Mouse (Mus musculus): ENCODE data around the gene Ern1. TPM values are rescaled to one million over a fixed set of nuclear protein-coding genes. Genes with fewer than 3 reads are reported as not detected.

Ern1 gene
- 4.4 and 5.1 TPM in 2 replicates for polyA plus RNA-seq (2012; rRNA removed)

DNA sequence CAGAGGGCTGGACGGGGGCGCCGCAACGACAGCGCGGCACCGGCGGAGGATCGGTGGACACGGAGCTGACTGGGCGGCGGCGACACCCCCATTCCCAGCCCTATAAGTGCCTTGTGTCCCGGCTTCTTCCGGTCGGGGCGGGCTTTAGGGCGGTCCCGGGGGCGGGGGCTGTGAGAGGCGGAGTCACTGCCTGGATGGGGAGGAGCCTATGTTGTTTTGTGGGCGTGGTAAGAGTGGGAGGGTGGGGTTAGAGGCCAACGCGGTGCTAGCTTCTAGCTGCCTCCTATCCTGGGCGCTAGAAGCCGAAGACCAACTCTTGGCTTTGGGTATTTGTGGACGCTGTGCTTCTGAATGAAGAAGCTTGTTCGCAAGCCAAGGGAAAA is at the start of gene Ern1:
Gene Ern1, minus strand, starts transcription at position 120 of the 383 bp plus-strand sequence.

DNA sequence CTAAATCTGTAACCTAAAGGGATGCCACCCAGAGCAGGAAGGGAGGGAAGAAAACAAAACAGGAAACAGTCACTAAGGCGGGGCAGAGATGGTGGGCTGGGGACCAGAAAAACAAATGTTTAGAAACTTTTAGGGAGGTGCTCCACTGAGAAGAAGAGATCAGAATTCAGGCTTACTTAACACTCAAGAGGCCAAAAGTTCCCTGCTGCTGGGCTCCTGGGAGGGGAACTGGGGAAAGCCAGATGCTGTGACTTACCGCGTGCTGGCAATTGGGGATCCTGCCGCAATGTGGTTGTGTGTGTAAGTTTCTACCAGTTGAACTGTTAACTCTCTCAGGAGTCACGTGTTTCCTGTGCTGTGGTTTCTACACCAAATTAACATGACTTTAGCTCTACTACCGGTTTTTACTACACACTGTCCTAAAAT is 99.8 kb downstream of the Ern1 start, which contains the start of gene Icam2:
Gene Icam2, minus strand, starts transcription at position 285 of the 426 bp plus-strand sequence.

DNA sequence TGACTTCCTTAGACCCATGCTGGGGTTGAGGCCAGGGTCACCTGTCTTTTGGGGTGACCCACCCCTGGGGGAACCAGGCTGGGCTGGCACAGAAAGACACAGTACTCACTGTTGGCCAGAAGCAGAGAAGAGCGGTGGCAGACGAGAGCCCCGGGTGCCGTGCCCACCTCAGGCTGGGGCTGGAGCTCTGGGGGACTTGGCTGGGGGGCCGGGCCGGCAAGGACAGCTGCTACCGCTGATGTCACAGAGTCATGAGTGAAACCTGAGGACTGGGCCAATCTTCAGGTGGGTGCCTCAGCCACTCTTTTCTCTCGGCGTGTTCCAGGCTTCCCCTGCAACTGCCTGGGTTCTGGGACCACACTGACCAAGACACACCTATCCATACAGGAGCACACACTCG is 122.3 kb downstream of the Ern1 start, which contains the start of gene Prr29:
Gene Prr29, plus strand, starts transcription at position 107 of the 400 bp plus-strand sequence.

DNA sequence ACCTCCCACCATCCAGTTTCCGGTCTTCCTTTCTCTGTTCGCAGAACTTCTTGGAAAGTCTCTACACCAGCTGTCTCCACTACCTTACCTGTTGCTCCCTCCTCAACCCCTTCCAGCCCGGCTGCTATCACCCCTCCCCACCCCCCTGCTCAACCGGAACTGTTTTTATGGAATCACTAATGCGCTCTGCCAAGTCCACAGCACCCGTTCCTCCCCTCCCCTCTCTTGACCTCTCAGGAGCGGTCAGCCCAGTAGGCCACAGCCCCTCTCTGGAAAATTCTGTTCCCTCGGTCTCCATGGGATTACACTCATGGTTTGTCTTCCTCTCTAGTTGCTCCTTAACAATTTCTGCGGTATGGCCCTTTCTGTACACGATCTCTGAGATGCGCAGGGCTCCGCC is 134.5 kb downstream of the Ern1 start, which contains the start of gene Scn4a:
Gene Scn4a, minus strand, starts transcription at position 101 of the 400 bp plus-strand sequence.

Other genes starting within 250 kb of the Ern1 start
- 29.7 and 30.8 TPM in 2 replicates for gene Ftsj3, start 231.8 kb downstream of the Ern1 start, polyA plus RNA-seq (2012; rRNA removed)
- 120 and 129 TPM in 2 replicates for gene Psmc5, start 231.7 kb downstream of the Ern1 start, polyA plus RNA-seq (2012; rRNA removed)
- gene Smarcd2, start 214.9 kb downstream of the Ern1 start, polyA plus RNA-seq (2012; rRNA removed) = 34.1 and 35.7 TPM in 2 replicates
- 0.15 and 0.16 TPM in 2 replicates for gene Tcam1, start 211.2 kb downstream of the Ern1 start, polyA plus RNA-seq (2012; rRNA removed)
- 0.03 TPM in 1 of 2 replicates, not detected in the other for gene Gh, start 186.0 kb downstream of the Ern1 start, polyA plus RNA-seq (2012; rRNA removed)
- gene Cd79b, start 173.1 kb downstream of the Ern1 start, polyA plus RNA-seq (2012; rRNA removed) = 2.7 and 4.1 TPM in 2 replicates
- 0.01 and 0.03 TPM in 2 replicates for gene Scn4a, start 134.6 kb downstream of the Ern1 start, polyA plus RNA-seq (2012; rRNA removed)
- gene Prr29, start 122.4 kb downstream of the Ern1 start, polyA plus RNA-seq (2012; rRNA removed) = not detected in 2 replicates
- gene Icam2, start 99.8 kb downstream of the Ern1 start, polyA plus RNA-seq (2012; rRNA removed) = 11.7 and 15.2 TPM in 2 replicates
- gene Tex2, start 125.6 kb upstream of the Ern1 start, polyA plus RNA-seq (2012; rRNA removed) = 6.4 and 6.9 TPM in 2 replicates